9 mouse cellular contexts compared by ENCODE assay signal in genomic region chr14:16572755-16573340, GRCm38 (mm10).
A peak's percentile ranks its signal among the peaks of the same experiment; 100 is the strongest.
DNase-seq lines count a peak whose midpoint lies in the region; ATAC-seq and TF ChIP-seq lines count a peak whose summit lies in the region.
"Had no signal": no experiment of that assay in that cellular context is flagged by ENCODE, and none has a peak within 500 bp of the region (broad histone marks: within the 10 kb centered on the region; RNA-seq: fewer than 3 reads in every experiment).

No protein-coding gene starts in this region.

- H3K36me3 ChIP-seq in neural tube, embryonic 11.5 days (ENCODE audit: control insufficient read depth, insufficient read depth, low read length): no peaks in the 10 kb centered on the region
- H3K36me3 ChIP-seq in limb, embryonic 14.5 days (ENCODE audit: control insufficient read depth, insufficient read depth, low read length): no peaks in the 10 kb centered on the region

- WGBS in neural tube, embryonic 11.5 days: 7% methylated on average over 8 of the region's 8 CpGs
- 39% methylated on average over 8 of the region's 8 CpGs for WGBS in limb, embryonic 14.5 days

- no peaks in the 10 kb centered on the region for H3K27me3 ChIP-seq in neural tube, embryonic 11.5 days (ENCODE audit: control insufficient read depth, insufficient read depth, low read length)
- H3K27me3 ChIP-seq in limb, embryonic 14.5 days (ENCODE audit: control insufficient read depth, insufficient read depth, low read length): no peaks in the 10 kb centered on the region

- TF ChIP-seq CTCF in gastrocnemius, adult 2 months (IDR thresholded peaks at IDR 0.05): no peak
- no peak for TF ChIP-seq CTCF in left cerebral cortex, adult 2 months (IDR thresholded peaks at IDR 0.05)

- no peak for ATAC-seq in neural tube, embryonic 11.5 days (ENCODE audit: insufficient read depth, low FRiP score, low TSS enrichment)
- ATAC-seq in limb, embryonic 14.5 days (ENCODE audit: low FRiP score, low read depth): no peak

- peak overlapping the region; percentile 65 for H3K4me2 ChIP-seq in neural tube, embryonic 11.5 days (ENCODE audit: low read depth)
- H3K4me2 ChIP-seq in limb, embryonic 14.5 days (replicated peaks; ENCODE audit: low read depth, low read length, severe bottlenecking): peak overlapping the region; percentile 86

- no peaks in the 10 kb centered on the region for H3K9me3 ChIP-seq in neural tube, embryonic 11.5 days (ENCODE audit: control insufficient read depth, low read length)
- no peaks in the 10 kb centered on the region for H3K9me3 ChIP-seq in limb, embryonic 14.5 days (ENCODE audit: control insufficient read depth, low read length)

- H3K27ac ChIP-seq in gastrocnemius, adult 2 months: peak overlapping the region; percentile 94
- no peak overlapping the region for H3K27ac ChIP-seq in neural tube, embryonic 11.5 days (ENCODE audit: low read depth, low read length)
- no peak overlapping the region for H3K27ac ChIP-seq in limb, embryonic 14.5 days (replicated peaks; ENCODE audit: low read depth, low read length)
- H3K27ac ChIP-seq in left cerebral cortex, adult 2 months: no peak overlapping the region

- peak overlapping the region; percentile 50 for H3K9ac ChIP-seq in neural tube, embryonic 11.5 days (ENCODE audit: low read length)
- H3K9ac ChIP-seq in limb, embryonic 14.5 days (ENCODE audit: low read depth, low read length, severe bottlenecking): peak overlapping the region; percentile 66; the same call in 1 of the 2 replicates

- peaks cover 17% of the 10 kb centered on the region for H3K4me1 ChIP-seq in neural tube, embryonic 11.5 days (ENCODE audit: control insufficient read depth, insufficient read depth, low read length)
- H3K4me1 ChIP-seq in limb, embryonic 14.5 days (ENCODE audit: control insufficient read depth, insufficient read depth, low read length): peaks cover 19% of the 10 kb centered on the region

- TF ChIP-seq POLR2A in limb, embryonic 14.5 days (IDR thresholded peaks at IDR 0.05; ENCODE audit: borderline replicate concordance, extremely low read depth, insufficient read depth, insufficient read length): no peak

- H3K4me3 ChIP-seq in gastrocnemius, adult 2 months: peak overlapping the region; percentile 78
- H3K4me3 ChIP-seq in neural tube, embryonic 11.5 days (ENCODE audit: low read depth, low read length): peak overlapping the region; percentile 49
- H3K4me3 ChIP-seq in limb, embryonic 14.5 days (replicated peaks; ENCODE audit: low read length): peak overlapping the region; percentile 60
- no peak overlapping the region for H3K4me3 ChIP-seq in left cerebral cortex, adult 2 months

- DNase-seq in gastrocnemius, adult 2 months: no peak
- no peak for DNase-seq in gastrocnemius, adult 18-20 months (ENCODE audit: low spot score)
- DNase-seq in neural tube, embryonic 11.5 days (ENCODE audit: low spot score): no peak
- DNase-seq in neural tube, embryonic 10.5 days (ENCODE audit: extremely low spot score, low spot score): no peak
- no peak for DNase-seq in limb, embryonic 14.5 days (ENCODE audit: low spot score)
- DNase-seq in urinary bladder, postnatal 10 days (ENCODE audit: low spot score): no peak
- no peak for DNase-seq in thymus, postnatal 10 days (ENCODE audit: low spot score in 2 of 2)
- no peak for DNase-seq in left cerebral cortex, adult 2 months (ENCODE audit: extremely low spot score in 1 of 2, low spot score in 2 of 2)
- DNase-seq: thymus, postnatal 25 days had no signal

- intact Hi-C loops in gastrocnemius, adult 2 months (cut with DNase I): no loop called here
- intact Hi-C loops in left cerebral cortex, adult 2 months (cut with DNase I): loop anchor here (5.0 kb wide), 1 partner anchor 126 kb away; no protein-coding TSS in a partner anchor
